Comparison of ENCODE assay signal across 17 mouse cellular contexts in the genomic region with DNA sequence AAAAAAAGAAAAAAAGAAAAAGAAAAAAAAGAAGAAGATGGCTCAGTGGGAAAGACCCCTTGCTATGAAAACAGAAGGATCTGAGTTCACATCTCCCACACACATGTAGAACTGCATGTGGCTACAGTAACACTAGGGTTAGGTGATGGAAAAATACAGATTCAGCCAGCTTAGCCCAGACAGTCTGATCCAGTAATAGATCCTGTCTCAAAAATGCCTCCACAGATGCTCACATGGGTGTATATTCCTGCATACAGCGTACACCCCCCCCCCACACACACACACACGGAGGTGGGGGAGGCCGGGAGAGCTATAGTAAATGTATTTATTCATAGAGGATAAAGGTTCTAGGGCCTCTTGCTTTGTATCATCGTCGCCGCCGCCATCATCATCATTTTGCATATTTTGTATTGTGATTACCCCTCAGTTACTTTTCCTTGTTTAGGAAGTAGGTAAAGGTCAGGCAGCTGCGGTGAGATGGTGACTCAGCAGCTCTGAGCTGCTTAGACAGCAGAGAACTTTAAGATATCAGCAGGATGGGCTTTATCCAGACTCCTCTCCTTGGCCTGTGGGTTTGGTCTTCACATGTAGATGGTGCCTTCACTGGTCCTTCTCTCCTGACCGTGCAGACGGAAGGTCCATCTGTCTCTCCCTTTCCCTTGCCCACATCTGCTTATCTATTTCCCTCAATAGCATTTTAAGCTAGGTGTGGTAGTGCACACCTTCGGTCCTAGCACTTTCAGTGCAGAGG. TPM values are rescaled to one million over a fixed set of nuclear protein-coding genes. Genes with fewer than 3 reads are reported as not detected.
DNase-seq lines count a peak whose midpoint lies in the region; ATAC-seq lines count a peak whose summit lies in the region.
"Had no signal": no experiment of that assay in that cellular context is flagged by ENCODE, and none has a peak within 500 bp of the region (broad histone marks: within the 10 kb centered on the region; RNA-seq: fewer than 3 reads in every experiment).

No protein-coding gene starts in this region.

- no peak for DNase-seq in frontal cortex, postnatal 36 days (ENCODE audit: low spot score in 2 of 2)
- peak; percentile 86 for DNase-seq in 416B (ENCODE audit: low read depth)
- DNase-seq in brain, adult 2 months (ENCODE audit: low read depth, low spot score): peak; percentile 51
- DNase-seq in forebrain, embryonic 11.5 days (ENCODE audit: low spot score): no peak
- DNase-seq in left cerebral cortex, postnatal 14 days (ENCODE audit: low spot score in 2 of 2): no peak
- DNase-seq in forebrain, embryonic 14.5 days (ENCODE audit: low spot score): no peak
- DNase-seq: adrenal gland, postnatal 36 days; B cell, adult 2 months; cerebellum, postnatal 10 days; kidney, adult 9 months; layer of hippocampus, adult 9-11 months; lung, postnatal 36 days; right cerebral cortex, postnatal 4 days had no signal

- peaks cover 83% of the 10 kb centered on the region for H3K4me1 ChIP-seq in liver, embryonic 15.5 days (replicated peaks)
- H3K4me1 ChIP-seq in forebrain, embryonic 11.5 days (replicated peaks; ENCODE audit: control insufficient read depth, insufficient read depth, low read length): no peaks in the 10 kb centered on the region
- no peaks in the 10 kb centered on the region for H3K4me1 ChIP-seq in forebrain, embryonic 14.5 days (ENCODE audit: control insufficient read depth, insufficient read depth, low read length)

- intact Hi-C loops in left cerebral cortex, postnatal 14 days (cut with DNase I): no loop called here

- WGBS in liver, embryonic 15.5 days (ENCODE audit: insufficient replicate concordance): 33% methylated on average over 11 of the region's 11 CpGs
- 94% methylated on average over 11 of the region's 11 CpGs for whole genome bisulfite sequencing in forebrain, embryonic 11.5 days
- WGBS in forebrain, embryonic 14.5 days: 95% methylated on average over 11 of the region's 11 CpGs

- no peaks in the 10 kb centered on the region for H3K27me3 ChIP-seq in liver, embryonic 15.5 days
- H3K27me3 ChIP-seq in forebrain, embryonic 11.5 days (ENCODE audit: control insufficient read depth, insufficient read depth, low read length): no peaks in the 10 kb centered on the region
- no peaks in the 10 kb centered on the region for H3K27me3 ChIP-seq in forebrain, embryonic 14.5 days (replicated peaks; ENCODE audit: control insufficient read depth, insufficient read depth, low read length)
- H3K27me3 ChIP-seq: hindbrain, embryonic 13.5 days; limb, embryonic 13.5 days had no signal

- H3K4me2 ChIP-seq in liver, embryonic 15.5 days: peak overlapping the region; percentile 61
- H3K4me2 ChIP-seq in forebrain, embryonic 11.5 days (ENCODE audit: low read depth, low read length, severe bottlenecking): no peak overlapping the region
- H3K4me2 ChIP-seq in forebrain, embryonic 14.5 days (ENCODE audit: low read length): no peak overlapping the region
- H3K4me2 ChIP-seq: hindbrain, embryonic 13.5 days; limb, embryonic 13.5 days had no signal

- peak overlapping the region; percentile 39 for H3K9ac ChIP-seq in liver, embryonic 15.5 days
- no peak overlapping the region for H3K9ac ChIP-seq in forebrain, embryonic 11.5 days (ENCODE audit: low read length)
- H3K9ac ChIP-seq in forebrain, embryonic 14.5 days (ENCODE audit: low read length): no peak overlapping the region
- H3K9ac ChIP-seq: hindbrain, embryonic 13.5 days; limb, embryonic 13.5 days had no signal

- H3K27ac ChIP-seq in liver, embryonic 15.5 days (replicated peaks): peak overlapping the region; percentile 96
- H3K27ac ChIP-seq in forebrain, embryonic 11.5 days (ENCODE audit: low read depth, low read length): no peak overlapping the region
- H3K27ac ChIP-seq in forebrain, embryonic 14.5 days (ENCODE audit: low read depth, low read length): no peak overlapping the region
- H3K27ac ChIP-seq: hindbrain, embryonic 13.5 days; limb, embryonic 13.5 days had no signal

- no peaks in the 10 kb centered on the region for H3K9me3 ChIP-seq in liver, embryonic 15.5 days (replicated peaks)
- H3K9me3 ChIP-seq in forebrain, embryonic 11.5 days (ENCODE audit: control insufficient read depth, low read length): no peaks in the 10 kb centered on the region
- H3K9me3 ChIP-seq in forebrain, embryonic 14.5 days (replicated peaks; ENCODE audit: control insufficient read depth, low read length): no peaks in the 10 kb centered on the region
- H3K9me3 ChIP-seq: hindbrain, embryonic 13.5 days; limb, embryonic 13.5 days had no signal

- peaks cover 18% of the 10 kb centered on the region for H3K36me3 ChIP-seq in liver, embryonic 15.5 days (replicated peaks)
- no peaks in the 10 kb centered on the region for H3K36me3 ChIP-seq in forebrain, embryonic 11.5 days (ENCODE audit: control insufficient read depth, insufficient read depth, low read length)
- H3K36me3 ChIP-seq in forebrain, embryonic 14.5 days (ENCODE audit: control insufficient read depth, insufficient read depth, low read length): peaks cover 5% of the 10 kb centered on the region; the same call in 1 of the 2 replicates
- H3K36me3 ChIP-seq: hindbrain, embryonic 13.5 days had no signal

- ATAC-seq in frontal cortex, adult (ENCODE audit: low TSS enrichment): peak; percentile 45; the same call in 1 of the 2 replicates
- peak; percentile 64 for ATAC-seq in liver, embryonic 15.5 days (ENCODE audit: insufficient read depth)
- ATAC-seq in forebrain, embryonic 11.5 days (replicated peaks; ENCODE audit: low FRiP score): no peak
- ATAC-seq in forebrain, embryonic 14.5 days: no peak

- H3K4me3 ChIP-seq in liver, embryonic 15.5 days (replicated peaks): peak overlapping the region; percentile 16
- H3K4me3 ChIP-seq in forebrain, embryonic 11.5 days (ENCODE audit: low read depth, low read length): no peak overlapping the region
- no peak overlapping the region for H3K4me3 ChIP-seq in forebrain, embryonic 14.5 days (ENCODE audit: low read depth, low read length)
- H3K4me3 ChIP-seq: hindbrain, embryonic 13.5 days; limb, embryonic 13.5 days had no signal

RNA-seq across cellular contexts. Expression of a gene that starts 29.2 kb away (rescaled TPM):
- polyA plus RNA-seq in liver, embryonic 15.5 days (2015; fragmentation: Nextera tagmentation; extraction: Ambion mirVana): 7.9 and 11.4 TPM in 2 replicates
- 22.0 and 33.1 TPM in 2 replicates for polyA plus RNA-seq in forebrain, embryonic 11.5 days (2014; fragmentation: Nextera tagmentation; extraction: Ambion mirVana)
- total RNA-seq in left cerebral cortex, postnatal 14 days (2021): not detected
- 39.4 and 50.4 TPM in 2 replicates for polyA plus RNA-seq in forebrain, embryonic 14.5 days (2014; fragmentation: Nextera tagmentation; extraction: Ambion mirVana)
- total RNA-seq: adrenal gland, postnatal 36 days had no signal

RNA-seq across cellular contexts. Expression of a gene that starts 50.3 kb away (rescaled TPM):
- polyA plus RNA-seq in liver, embryonic 15.5 days (2015; fragmentation: Nextera tagmentation; extraction: Ambion mirVana): 49.8 and 53.6 TPM in 2 replicates
- polyA plus RNA-seq in forebrain, embryonic 11.5 days (2014; fragmentation: Nextera tagmentation; extraction: Ambion mirVana): 30.1 and 31.5 TPM in 2 replicates
- 1 to 10 TPM; 5.9 to 6.8 TPM for total RNA-seq in left cerebral cortex, postnatal 14 days (2021)
- polyA plus RNA-seq in forebrain, embryonic 14.5 days (2014; fragmentation: Nextera tagmentation; extraction: Ambion mirVana): 17.7 and 18.8 TPM in 2 replicates

RNA-seq across cellular contexts. Expression of a gene that starts 57.9 kb away (rescaled TPM):
- polyA plus RNA-seq in liver, embryonic 15.5 days (2015; fragmentation: Nextera tagmentation; extraction: Ambion mirVana): 7.9 and 12.1 TPM in 2 replicates
- polyA plus RNA-seq in forebrain, embryonic 11.5 days (2014; fragmentation: Nextera tagmentation; extraction: Ambion mirVana): 31.7 and 39.5 TPM in 2 replicates
- 100 to 1,000 TPM; 104 to 106 TPM for total RNA-seq in left cerebral cortex, postnatal 14 days (2021)
- 20.3 and 24.0 TPM in 2 replicates for polyA plus RNA-seq in forebrain, embryonic 14.5 days (2014; fragmentation: Nextera tagmentation; extraction: Ambion mirVana)

Comparison
In these comparisons a context has a peak if more than half of its experiments do, and no peak if none do; other contexts are left out.
1. ATAC-seq: peak in frontal cortex, adult (single experiment) and liver, embryonic 15.5 days (single experiment); none in forebrain, embryonic 11.5 days (single experiment) and forebrain, embryonic 14.5 days (single experiment).
2. DNase-seq: peak in 416B (single experiment) and brain, adult 2 months (single experiment); none in frontal cortex, postnatal 36 days (0 of 2), forebrain, embryonic 11.5 days (single experiment), left cerebral cortex, postnatal 14 days (0 of 2) and forebrain, embryonic 14.5 days (single experiment).